Mouse (Mus musculus) heart, adult 2 months (tissue): ENCODE results near the gene Tubb4b.

Experiments used
- EP300 ChIP-seq: fragments of 200-500 bp; IDR thresholded peaks from 2 replicates; pipeline ENCODE4 v1.6.1; 2011; ENCODE audit warnings: low read depth, low read length, control low read depth; ENCODE audit not compliant: insufficient read depth
- POLR2A ChIP-seq: fragments of 200-500 bp; IDR thresholded peaks from 2 replicates; pipeline ENCODE4 v1.6.1; 2011; ENCODE audit warnings: mild to moderate bottlenecking, low read depth, low read length, control low read depth; ENCODE audit not compliant: insufficient read depth

DNA sequence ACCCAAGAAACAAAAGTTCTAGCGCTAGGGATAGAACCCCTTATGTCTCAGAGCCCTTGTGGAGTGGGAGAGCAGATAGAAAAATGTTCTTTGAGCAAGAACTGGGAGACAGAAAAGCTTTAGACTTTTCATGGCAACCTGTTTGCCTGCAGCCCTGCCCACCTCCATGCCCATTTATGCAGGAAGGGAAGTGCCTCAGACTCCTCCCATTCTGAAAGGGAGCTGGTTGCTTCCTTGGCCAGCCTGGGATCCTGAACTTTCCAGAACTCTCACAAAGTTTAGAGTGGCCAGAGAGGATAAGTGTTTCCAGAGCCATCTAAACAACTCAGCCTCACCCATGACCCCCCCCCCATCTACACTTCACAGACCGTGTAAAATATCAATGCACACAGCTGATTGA, 27.3 kb downstream of the Tubb4b start:
- TF ChIP-seq POLR2A (no peak), EP300 (no peak)
